Mouse (Mus musculus): Measurements from ENCODE around the gene Olfr971.
"Not testable (repeated sequence)": the region's sequence is repeated elsewhere in the genome, so short reads cannot be mapped to it uniquely, and the experiment has no call there.

The Olfr971 gene

GRCm38 (mm10) chr9:39836576-39836975 lies at the start of gene Olfr971:
TSS of gene Olfr971 (plus strand) at chr9:39836876.
- not testable (repeated sequence) for DNase-seq

GRCm38 (mm10) chr9:39790558-39790957 lies 46.1 kb upstream of the Olfr971 start, which contains the start of gene Olfr969:
TSS of gene Olfr969 (plus strand) at chr9:39790945.
- no peak for DNase-seq

GRCm38 (mm10) chr9:39808560-39808959 lies 28.1 kb upstream of the Olfr971 start, which contains the start of gene Olfr970:
TSS of gene Olfr970 (plus strand) at chr9:39808860.
- no peak for DNase-seq

GRCm38 (mm10) chr9:39866122-39866521 lies 29.4 kb downstream of the Olfr971 start, which contains the start of gene Olfr972:
TSS of gene Olfr972 (plus strand) at chr9:39866422.
- no peak for DNase-seq

- DNase-seq, result not testable (repeated sequence)
These were observed 35.3 kb downstream of the Olfr971 start for GRCm38 (mm10) chr9:39871986-39872385.

GRCm38 (mm10) chr9:39877541-39878396 lies 41.1 kb downstream of the Olfr971 start:
- not testable (repeated sequence) for DNase-seq

Data from cerebellum, postnatal 36 days (tissue).